Mouse (Mus musculus) heart, adult 2 months (tissue): ENCODE results near the gene Stard8.

ENCODE experiments used
- CTCF ChIP-seq: fragments of 200-600 bp; IDR thresholded peaks from 2 replicates; pipeline ENCODE4 v1.8.1; 2022; ENCODE audit warnings: antibody characterized with exemption, mild to moderate bottlenecking, moderate library complexity
- EP300 ChIP-seq: fragments of 200-500 bp; IDR thresholded peaks from 2 replicates; pipeline ENCODE4 v1.6.1; 2011; ENCODE audit warnings: low read depth, low read length, control low read depth; ENCODE audit not compliant: insufficient read depth
- POLR2A ChIP-seq: fragments of 200-500 bp; IDR thresholded peaks from 2 replicates; pipeline ENCODE4 v1.6.1; 2011; ENCODE audit warnings: mild to moderate bottlenecking, low read depth, low read length, control low read depth; ENCODE audit not compliant: insufficient read depth

DNA sequence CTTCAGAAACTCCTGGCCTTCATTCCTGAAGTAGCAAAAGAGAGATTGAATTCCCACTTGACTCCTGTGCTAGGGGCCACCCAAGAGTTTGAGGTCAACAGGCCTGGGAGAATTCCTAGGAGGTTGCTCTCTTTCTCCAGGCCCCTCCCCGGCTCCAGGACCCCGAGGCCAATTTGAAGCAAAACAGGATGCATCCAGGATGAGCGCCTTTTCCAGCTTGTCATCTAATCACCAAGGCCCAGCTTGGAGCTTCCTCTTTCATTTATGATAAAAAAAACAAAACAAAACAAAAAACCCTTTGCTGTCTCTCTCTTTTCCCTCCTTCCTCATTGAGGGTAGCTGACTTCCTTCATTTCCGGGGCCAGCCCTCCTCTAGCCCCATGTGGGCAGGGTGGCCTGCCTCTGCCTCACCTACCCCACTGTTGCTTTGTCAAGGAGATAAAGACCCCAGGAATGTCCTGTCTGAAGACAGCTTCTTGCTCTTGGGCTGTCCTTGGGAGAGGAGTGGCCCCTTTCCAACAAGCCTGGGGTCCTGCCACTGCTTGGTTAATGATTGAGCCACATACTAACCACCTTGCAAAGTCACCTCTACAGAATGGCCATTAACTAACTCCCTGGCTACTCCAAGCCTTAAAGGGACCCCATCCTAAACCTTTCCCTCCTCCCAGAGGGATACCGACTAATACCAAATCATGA, 43.5 kb downstream of the Stard8 start:
- TF ChIP-seq CTCF (no peak), EP300 (no peak), POLR2A (no peak)
